Mouse (Mus musculus) liver, adult 2 months (tissue): Measurements from ENCODE around the gene Dlg2. TPM values are rescaled to one million over a fixed set of nuclear protein-coding genes. Genes with fewer than 3 reads are reported as not detected.

Experiments used
- DNase-seq: peaks from one replicate; pipeline ENCODE4 v3.0.0-alpha.2; 2011; ENCODE audit warnings: low read depth, low spot score; ENCODE audit errors: extremely low read depth
- H3K27ac ChIP-seq: fragments of 200-500 bp; replicated peaks from 2 replicates; pipeline ENCODE4 v1.5.1; 2012; ENCODE audit warnings: low read depth, mild to moderate bottlenecking, control low read depth, inconsistent platforms, low read length; ENCODE audit not compliant: insufficient read depth
- H3K27me3 ChIP-seq: fragments of 200-500 bp; 2 replicates; pipeline ENCODE4 v1.6.1; 2012; ENCODE audit warnings: mild to moderate bottlenecking, moderate library complexity, low read length, inconsistent platforms; ENCODE audit not compliant: control insufficient read depth, insufficient read depth
- H3K36me3 ChIP-seq: fragments of 200-500 bp; 2 replicates; pipeline ENCODE4 v1.6.1; 2012; ENCODE audit warnings: low read length, inconsistent platforms; ENCODE audit not compliant: control insufficient read depth, insufficient read depth
- H3K4me1 ChIP-seq: fragments of 200-500 bp; 2 replicates; pipeline ENCODE4 v1.6.1; 2011; ENCODE audit warnings: low read length; ENCODE audit not compliant: control insufficient read depth, insufficient read depth
- H3K4me3 ChIP-seq: fragments of 200-500 bp; 2 replicates; pipeline ENCODE4 v1.5.1; 2011; ENCODE audit warnings: low read depth, mild to moderate bottlenecking, control low read depth, low read length, moderate library complexity; ENCODE audit not compliant: insufficient read depth
- H3K79me2 ChIP-seq: fragments of 200-500 bp; 2 replicates; pipeline ENCODE4 v1.6.1; 2012; ENCODE audit warnings: inconsistent platforms, mild to moderate bottlenecking, low read length, moderate library complexity; ENCODE audit not compliant: control insufficient read depth, insufficient read depth
- H3K9ac ChIP-seq: fragments of 200-500 bp; 2 replicates; pipeline ENCODE4 v1.6.1; 2012; ENCODE audit warnings: low read depth, mild to moderate bottlenecking, control low read depth, inconsistent platforms, low read length
- CTCF ChIP-seq: fragments of 200-500 bp; IDR thresholded peaks from 2 replicates; pipeline ENCODE4 v1.5.1; 2011; ENCODE audit warnings: low read depth, low read length, control low read depth
- POLR2A ChIP-seq: fragments of 200-500 bp; IDR thresholded peaks from 2 replicates; pipeline ENCODE4 v1.6.1; 2011; ENCODE audit warnings: low read length, control low read depth; ENCODE audit not compliant: insufficient read depth; ENCODE audit errors: extremely low read depth
- WGBS: fragments of 180-500 bp; shearing (Covaris S2); methylation state at CpG from one replicate; pipeline ENCODE4 v1.1.7; 2018; 5-methylcytosine and 5-hydroxymethylcytosine counted together
- polyA plus RNA-seq: library from polyadenylated mRNA; depleted of rRNA; stranded (reverse); fragments of >200 nt; gene quantifications from 2 replicates; pipeline ENCODE4 v1.2.3, GENCODE M21; 2012
- total RNA-seq: library from RNA; depleted of rRNA; stranded (reverse); fragments of >200 nt; gene quantifications from 2 replicates; pipeline ENCODE4 v1.2.3, GENCODE M21; 2014

The Dlg2 gene
- total and polyA plus RNA-seq, 2 experiments, result 0.65 TPM; not detected in 1

- no peak for DNase-seq
- Histone ChIP-seq H3K27ac (no peak overlapping the region), H3K79me2 (no peaks in the 10 kb centered on the region), H3K27me3 (no peaks in the 10 kb centered on the region), H3K9ac (no peak overlapping the region), H3K36me3 (no peaks in the 10 kb centered on the region), H3K4me3 (no peak overlapping the region), H3K4me1 (no peaks in the 10 kb centered on the region)
- 75% methylated on average over 5 of the region's 5 CpGs for WGBS
- TF ChIP-seq CTCF (no peak), POLR2A (no peak)
These were observed 935.6 kb downstream of the Dlg2 start for GRCm38 (mm10) chr7:91412109-91412508.

GRCm38 (mm10) chr7:91414150-91414549 is 937.7 kb downstream of the Dlg2 start:
- no peak overlapping the region for H3K9ac ChIP-seq
- H3K79me2 ChIP-seq, result no peaks in the 10 kb centered on the region
- H3K27ac ChIP-seq, result no peak overlapping the region
- WGBS, result 66% methylated on average over 2 of the region's 2 CpGs
- no peak overlapping the region for H3K4me3 ChIP-seq
- no peaks in the 10 kb centered on the region for H3K4me1 ChIP-seq
- no peaks in the 10 kb centered on the region for H3K27me3 ChIP-seq
- H3K36me3 ChIP-seq, result no peaks in the 10 kb centered on the region
- no peak for DNase-seq
- TF ChIP-seq POLR2A (no peak), CTCF (no peak)

GRCm38 (mm10) chr7:91414749-91415148 is 938.3 kb downstream of the Dlg2 start:
- no peak overlapping the region for H3K4me3 ChIP-seq
- DNase-seq, result no peak
- H3K4me1 ChIP-seq, result no peaks in the 10 kb centered on the region
- no peaks in the 10 kb centered on the region for H3K36me3 ChIP-seq
- TF ChIP-seq POLR2A, result no peak
- no peak for TF ChIP-seq CTCF
- H3K79me2 ChIP-seq, result no peaks in the 10 kb centered on the region
- no peaks in the 10 kb centered on the region for H3K27me3 ChIP-seq
- no peak overlapping the region for H3K27ac ChIP-seq
- no peak overlapping the region for H3K9ac ChIP-seq
- WGBS, result 79% methylated on average over 2 of the region's 2 CpGs

- Histone ChIP-seq H3K27ac (no peak overlapping the region), H3K4me3 (no peak overlapping the region), H3K79me2 (no peaks in the 10 kb centered on the region), H3K36me3 (no peaks in the 10 kb centered on the region), H3K27me3 (no peaks in the 10 kb centered on the region), H3K9ac (no peak overlapping the region), H3K4me1 (no peaks in the 10 kb centered on the region; the same call in 1 of the 2 replicates)
- no peak for DNase-seq
- 73% methylated on average over 4 of the region's 4 CpGs for WGBS
- no peak for TF ChIP-seq POLR2A
- no peak for TF ChIP-seq CTCF
These were observed 943.7 kb downstream of the Dlg2 start for GRCm38 (mm10) chr7:91420215-91420614.

DNA sequence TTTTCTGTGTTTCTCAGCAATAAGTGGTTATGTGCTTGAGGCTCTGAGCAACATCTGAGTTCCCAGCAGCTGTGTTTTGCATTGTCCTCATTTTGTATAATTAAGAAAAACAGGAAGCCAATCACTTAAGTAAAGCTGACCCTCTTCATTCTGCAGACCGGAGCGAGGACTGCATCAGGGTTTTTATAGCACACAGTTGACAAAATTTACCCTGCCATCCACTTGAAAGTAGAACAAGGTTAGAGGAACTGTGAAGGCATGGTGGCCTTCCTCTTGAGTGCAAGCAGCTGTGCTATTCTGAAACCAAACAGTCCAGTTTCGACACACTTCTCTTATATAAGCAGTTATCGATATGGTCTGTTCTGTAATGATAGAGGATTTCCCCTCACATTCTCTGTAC is 947.3 kb downstream of the Dlg2 start:
- DNase-seq, result no peak
- WGBS, result 69% methylated on average over 4 of the region's 4 CpGs
- no peak for TF ChIP-seq CTCF
- no peak for TF ChIP-seq POLR2A

GRCm38 (mm10) chr7:91429712-91430275 is 953.3 kb downstream of the Dlg2 start:
- no peak overlapping the region for H3K9ac ChIP-seq
- H3K4me3 ChIP-seq, result no peak overlapping the region
- DNase-seq, result no peak
- no peak overlapping the region for H3K27ac ChIP-seq
- H3K36me3 ChIP-seq, result no peaks in the 10 kb centered on the region
- H3K4me1 ChIP-seq, result peaks cover 2% of the 10 kb centered on the region; the same call in 1 of the 2 replicates
- TF ChIP-seq CTCF, result no peak
- H3K79me2 ChIP-seq, result no peaks in the 10 kb centered on the region
- no peaks in the 10 kb centered on the region for H3K27me3 ChIP-seq
- 83% methylated on average over 5 of the region's 5 CpGs for WGBS

More for the DNA sequence above, 947.3 kb downstream of the Dlg2 start:
- H3K4me1 ChIP-seq, result no peaks in the 10 kb centered on the region; the same call in 1 of the 2 replicates
- H3K79me2 ChIP-seq, result no peaks in the 10 kb centered on the region
- H3K27me3 ChIP-seq, result no peaks in the 10 kb centered on the region
- no peaks in the 10 kb centered on the region for H3K36me3 ChIP-seq
- H3K9ac ChIP-seq, result no peak overlapping the region
- no peak overlapping the region for H3K27ac ChIP-seq
- H3K4me3 ChIP-seq, result no peak overlapping the region
